Mouse (Mus musculus) left cerebral cortex, adult 2 months (tissue): ENCODE measurements around the gene Ccm2l. TPM values are rescaled to one million over a fixed set of nuclear protein-coding genes. Genes with fewer than 3 reads are reported as not detected.

Source experiments
- DNase-seq, 2 experiments: peaks; one replicate each; pipeline ENCODE4 v3.0.0; 2021 to 2022; ENCODE audit warnings: low spot score in 2 of 2, mixed read lengths in 1 of 2; ENCODE audit errors: extremely low spot score in 1 of 2
- H3K27ac ChIP-seq: fragments of 200-600 bp; 2 replicates; pipeline ENCODE4 v1.8.1; 2022
- H3K4me3 ChIP-seq: fragments of 200-600 bp; 2 replicates; pipeline ENCODE4 v1.8.1; 2022
- CTCF ChIP-seq: fragments of 200-600 bp; IDR thresholded peaks from 2 replicates; pipeline ENCODE4 v1.8.1; 2022; ENCODE audit warnings: antibody characterized with exemption, mild to moderate bottlenecking, moderate library complexity
- intact Hi-C: fragments of 180-260 bp; cut with DNase I; formaldehyde crosslinking; loops from one replicate; pipeline ENCODE4 v1.15.1; 2025
- total RNA-seq, 2 experiments: library from RNA; stranded (reverse); gene quantifications; 2 replicates each; pipeline ENCODE4 v1.2.3; 2021

Gene Ccm2l
- total RNA-seq, 2 experiments from 2014 or later, result 5.4 to 6.2 TPM

GRCm38 (mm10) chr2:153083275-153083674, 17.5 kb downstream of the Ccm2l start:
- no peak for TF ChIP-seq CTCF
- intact Hi-C loops, result no loop called here
- H3K4me3 ChIP-seq, result no peak overlapping the region
- DNase-seq, result no peak
- no peak overlapping the region for H3K27ac ChIP-seq

GRCm38 (mm10) chr2:153083824-153084223, 18.1 kb downstream of the Ccm2l start:
- H3K27ac ChIP-seq, result no peak overlapping the region
- TF ChIP-seq CTCF, result no peak
- no peak for DNase-seq
- intact Hi-C loops, result no loop called here
- no peak overlapping the region for H3K4me3 ChIP-seq

GRCm38 (mm10) chr2:153084261-153084976, 18.7 kb downstream of the Ccm2l start:
- DNase-seq, result no peak
- no peak for TF ChIP-seq CTCF
- H3K27ac ChIP-seq, result no peak overlapping the region
- intact Hi-C loops, result no loop called here
- no peak overlapping the region for H3K4me3 ChIP-seq

GRCm38 (mm10) chr2:153085556-153085955, 19.8 kb downstream of the Ccm2l start:
- DNase-seq, result no peak
- intact Hi-C loops, result loop anchor here (5.0 kb wide), 2 partner anchors 42 to 1098 kb away; no protein-coding TSS in a partner anchor
- no peak for TF ChIP-seq CTCF
- no peak overlapping the region for H3K4me3 ChIP-seq
- no peak overlapping the region for H3K27ac ChIP-seq

- H3K27ac ChIP-seq, result no peak overlapping the region
- H3K4me3 ChIP-seq, result no peak overlapping the region
- no peak for DNase-seq
- intact Hi-C loops, result loop anchor here (5.0 kb wide), 2 partner anchors 41 to 1099 kb away; no protein-coding TSS in a partner anchor
- TF ChIP-seq CTCF, result no peak
Measured at GRCm38 (mm10) chr2:153086166-153086565, 20.4 kb downstream of the Ccm2l start.

GRCm38 (mm10) chr2:153087091-153087490, 21.3 kb downstream of the Ccm2l start:
- no peak overlapping the region for H3K27ac ChIP-seq
- no peak overlapping the region for H3K4me3 ChIP-seq
- DNase-seq, result no peak
- TF ChIP-seq CTCF, result no peak
- intact Hi-C loops, result loop anchor here (5.0 kb wide), 2 partner anchors 40 to 1100 kb away; no protein-coding TSS in a partner anchor

- intact Hi-C loops, result loop anchor here (5.0 kb wide), 2 partner anchors 38 to 1102 kb away; no protein-coding TSS in a partner anchor
- Histone ChIP-seq H3K4me3 (no peak overlapping the region), H3K27ac (no peak overlapping the region)
- TF ChIP-seq CTCF, result no peak
- no peak for DNase-seq
Measured at GRCm38 (mm10) chr2:153089316-153089715, 23.6 kb downstream of the Ccm2l start.

- DNase-seq, result no peak
- Histone ChIP-seq H3K27ac (no peak overlapping the region), H3K4me3 (no peak overlapping the region)
- no peak for TF ChIP-seq CTCF
- intact Hi-C loops, result no loop called here
Measured at GRCm38 (mm10) chr2:153090551-153091165, 24.9 kb downstream of the Ccm2l start.

- no peak for DNase-seq
- Histone ChIP-seq H3K4me3 (no peak overlapping the region), H3K27ac (no peak overlapping the region)
- intact Hi-C loops, result no loop called here
- no peak for TF ChIP-seq CTCF
Measured at GRCm38 (mm10) chr2:153107046-153107766, 41.5 kb downstream of the Ccm2l start.

GRCm38 (mm10) chr2:153107802-153108201, 42.0 kb downstream of the Ccm2l start:
- DNase-seq, result no peak
- TF ChIP-seq CTCF, result no peak
- Histone ChIP-seq H3K27ac (no peak overlapping the region), H3K4me3 (no peak overlapping the region)
- intact Hi-C loops, result no loop called here

GRCm38 (mm10) chr2:153108313-153109264, 42.8 kb downstream of the Ccm2l start, which contains the start of gene Hck:
Gene Hck, plus strand, starts transcription at chr2:153108468.
- Histone ChIP-seq H3K4me3 (peak within 1 kb of the TSS; percentile 35), H3K27ac (no peak within 1 kb of the TSS; the same call in 1 of the 2 replicates)
- DNase-seq, result peak in 1 of 2 experiments; percentile 27
- intact Hi-C loops, result no loop called here
- TF ChIP-seq CTCF, result no peak
